Mouse (Mus musculus): ENCODE data around the gene Rundc3a. TPM values are rescaled to one million over a fixed set of nuclear protein-coding genes. Genes with fewer than 3 reads are reported as not detected.

Gene Rundc3a
- polyA plus RNA-seq, 1 experiment from 2014 or later = 127 TPM

- no peak overlapping the region for H3K9ac ChIP-seq (ENCODE audit: low read depth, low read length)
- no peak overlapping the region; the same call in 1 of the 2 replicates for H3K27ac ChIP-seq (ENCODE audit: low read depth, low read length)
- H3K36me3 ChIP-seq (ENCODE audit: control insufficient read depth, insufficient read depth, low read length) = peaks cover 27% of the 10 kb centered on the region
- peaks cover 32% of the 10 kb centered on the region for H3K4me1 ChIP-seq (ENCODE audit: control insufficient read depth, insufficient read depth, low read depth, low read length)
- 6% methylated on average over 7 of the region's 7 CpGs for WGBS
- H3K9me3 ChIP-seq (ENCODE audit: control insufficient read depth, low read length) = no peaks in the 10 kb centered on the region
- no peak overlapping the region for H3K4me3 ChIP-seq (ENCODE audit: low read length)
- no peaks in the 10 kb centered on the region for H3K27me3 ChIP-seq (replicated peaks; ENCODE audit: control insufficient read depth, insufficient read depth, low read length)
- ATAC-seq = peak; percentile 40; the same call in 1 of the 2 replicates
- H3K4me2 ChIP-seq (ENCODE audit: low read length) = no peak overlapping the region
These were observed 41.2 kb downstream of the Rundc3a start for GRCm38 (mm10) chr11:102434406-102434805.

- Histone ChIP-seq H3K27ac (ENCODE audit: low read depth, low read length) (no peak overlapping the region), H3K4me1 (ENCODE audit: control insufficient read depth, insufficient read depth, low read depth, low read length) (peaks cover 26% of the 10 kb centered on the region), H3K9ac (ENCODE audit: low read depth, low read length) (no peak overlapping the region), H3K4me2 (ENCODE audit: low read length) (no peak overlapping the region), H3K4me3 (ENCODE audit: low read length) (no peak overlapping the region), H3K27me3 (replicated peaks; ENCODE audit: control insufficient read depth, insufficient read depth, low read length) (no peaks in the 10 kb centered on the region), H3K9me3 (ENCODE audit: control insufficient read depth, low read length) (no peaks in the 10 kb centered on the region), H3K36me3 (ENCODE audit: control insufficient read depth, insufficient read depth, low read length) (peaks cover 33% of the 10 kb centered on the region)
- ATAC-seq = no peak
- WGBS = 89% methylated on average over 11 of the region's 11 CpGs
These were observed 41.9 kb downstream of the Rundc3a start for GRCm38 (mm10) chr11:102434816-102435705.

GRCm38 (mm10) chr11:102435754-102436470 is 42.7 kb downstream of the Rundc3a start:
- no peak for ATAC-seq
- Histone ChIP-seq H3K27ac (ENCODE audit: low read depth, low read length) (no peak overlapping the region), H3K9ac (ENCODE audit: low read depth, low read length) (no peak overlapping the region), H3K9me3 (ENCODE audit: control insufficient read depth, low read length) (no peaks in the 10 kb centered on the region), H3K4me2 (ENCODE audit: low read length) (no peak overlapping the region), H3K4me3 (ENCODE audit: low read length) (no peak overlapping the region), H3K4me1 (ENCODE audit: control insufficient read depth, insufficient read depth, low read depth, low read length) (peaks cover 26% of the 10 kb centered on the region), H3K36me3 (ENCODE audit: control insufficient read depth, insufficient read depth, low read length) (peaks cover 34% of the 10 kb centered on the region), H3K27me3 (replicated peaks; ENCODE audit: control insufficient read depth, insufficient read depth, low read length) (no peaks in the 10 kb centered on the region)
- 87% methylated on average over 18 of the region's 18 CpGs for WGBS

GRCm38 (mm10) chr11:102436471-102436790 is 43.2 kb downstream of the Rundc3a start:
- H3K4me1 ChIP-seq (ENCODE audit: control insufficient read depth, insufficient read depth, low read depth, low read length) = peaks cover 23% of the 10 kb centered on the region
- ATAC-seq = no peak
- WGBS = 81% methylated on average over 10 of the region's 10 CpGs
- H3K9me3 ChIP-seq (ENCODE audit: control insufficient read depth, low read length) = no peaks in the 10 kb centered on the region
- H3K27me3 ChIP-seq (replicated peaks; ENCODE audit: control insufficient read depth, insufficient read depth, low read length) = no peaks in the 10 kb centered on the region
- peaks cover 37% of the 10 kb centered on the region for H3K36me3 ChIP-seq (ENCODE audit: control insufficient read depth, insufficient read depth, low read length)
- H3K4me2 ChIP-seq (ENCODE audit: low read length) = no peak overlapping the region
- no peak overlapping the region for H3K4me3 ChIP-seq (ENCODE audit: low read length)
- no peak overlapping the region for H3K9ac ChIP-seq (ENCODE audit: low read depth, low read length)
- H3K27ac ChIP-seq (ENCODE audit: low read depth, low read length) = no peak overlapping the region

GRCm38 (mm10) chr11:102437120-102438061 is 44.2 kb downstream of the Rundc3a start:
- ATAC-seq = no peak
- Histone ChIP-seq H3K4me1 (ENCODE audit: control insufficient read depth, insufficient read depth, low read depth, low read length) (peaks cover 19% of the 10 kb centered on the region), H3K27me3 (replicated peaks; ENCODE audit: control insufficient read depth, insufficient read depth, low read length) (no peaks in the 10 kb centered on the region), H3K4me3 (ENCODE audit: low read length) (peak overlapping the region; percentile 32), H3K9ac (ENCODE audit: low read depth, low read length) (peak overlapping the region; percentile 58), H3K4me2 (ENCODE audit: low read length) (peak overlapping the region; percentile 59), H3K27ac (ENCODE audit: low read depth, low read length) (peak overlapping the region; percentile 21; the same call in 1 of the 2 replicates), H3K36me3 (ENCODE audit: control insufficient read depth, insufficient read depth, low read length) (peaks cover 41% of the 10 kb centered on the region), H3K9me3 (ENCODE audit: control insufficient read depth, low read length) (no peaks in the 10 kb centered on the region)
- 5% methylated on average over 75 of the region's 87 CpGs for WGBS

- Histone ChIP-seq H3K4me3 (ENCODE audit: low read length) (peak overlapping the region; percentile 32), H3K9me3 (ENCODE audit: control insufficient read depth, low read length) (no peaks in the 10 kb centered on the region), H3K4me1 (ENCODE audit: control insufficient read depth, insufficient read depth, low read depth, low read length) (peaks cover 19% of the 10 kb centered on the region), H3K27ac (ENCODE audit: low read depth, low read length) (peak overlapping the region; percentile 12; the same call in 1 of the 2 replicates), H3K9ac (ENCODE audit: low read depth, low read length) (peak overlapping the region; percentile 58), H3K27me3 (replicated peaks; ENCODE audit: control insufficient read depth, insufficient read depth, low read length) (no peaks in the 10 kb centered on the region), H3K36me3 (ENCODE audit: control insufficient read depth, insufficient read depth, low read length) (peaks cover 44% of the 10 kb centered on the region), H3K4me2 (ENCODE audit: low read length) (peak overlapping the region; percentile 59)
- peak; percentile 25 for ATAC-seq
- WGBS = 10% methylated on average over 77 of the region's 77 CpGs
These were observed 45.2 kb downstream of the Rundc3a start for GRCm38 (mm10) chr11:102438212-102439092.

- H3K36me3 ChIP-seq (ENCODE audit: control insufficient read depth, insufficient read depth, low read length) = peaks cover 45% of the 10 kb centered on the region
- H3K27ac ChIP-seq (ENCODE audit: low read depth, low read length) = no peak overlapping the region
- H3K4me3 ChIP-seq (ENCODE audit: low read length) = no peak overlapping the region
- 78% methylated on average over 14 of the region's 14 CpGs for WGBS
- no peaks in the 10 kb centered on the region for H3K9me3 ChIP-seq (ENCODE audit: control insufficient read depth, low read length)
- no peak overlapping the region for H3K4me2 ChIP-seq (ENCODE audit: low read length)
- no peaks in the 10 kb centered on the region for H3K27me3 ChIP-seq (replicated peaks; ENCODE audit: control insufficient read depth, insufficient read depth, low read length)
- no peak overlapping the region for H3K9ac ChIP-seq (ENCODE audit: low read depth, low read length)
- H3K4me1 ChIP-seq (ENCODE audit: control insufficient read depth, insufficient read depth, low read depth, low read length) = peaks cover 22% of the 10 kb centered on the region
- ATAC-seq = no peak
These were observed 46.2 kb downstream of the Rundc3a start for GRCm38 (mm10) chr11:102439093-102440082.
